Mouse (Mus musculus) cerebellum, adult 8-10 months (tissue): ENCODE measurements around the gene Tmem171.

Experiments used
- DNase-seq: peaks from one replicate; pipeline ENCODE4 v3.0.0; 2022

Gene Tmem171

DNA sequence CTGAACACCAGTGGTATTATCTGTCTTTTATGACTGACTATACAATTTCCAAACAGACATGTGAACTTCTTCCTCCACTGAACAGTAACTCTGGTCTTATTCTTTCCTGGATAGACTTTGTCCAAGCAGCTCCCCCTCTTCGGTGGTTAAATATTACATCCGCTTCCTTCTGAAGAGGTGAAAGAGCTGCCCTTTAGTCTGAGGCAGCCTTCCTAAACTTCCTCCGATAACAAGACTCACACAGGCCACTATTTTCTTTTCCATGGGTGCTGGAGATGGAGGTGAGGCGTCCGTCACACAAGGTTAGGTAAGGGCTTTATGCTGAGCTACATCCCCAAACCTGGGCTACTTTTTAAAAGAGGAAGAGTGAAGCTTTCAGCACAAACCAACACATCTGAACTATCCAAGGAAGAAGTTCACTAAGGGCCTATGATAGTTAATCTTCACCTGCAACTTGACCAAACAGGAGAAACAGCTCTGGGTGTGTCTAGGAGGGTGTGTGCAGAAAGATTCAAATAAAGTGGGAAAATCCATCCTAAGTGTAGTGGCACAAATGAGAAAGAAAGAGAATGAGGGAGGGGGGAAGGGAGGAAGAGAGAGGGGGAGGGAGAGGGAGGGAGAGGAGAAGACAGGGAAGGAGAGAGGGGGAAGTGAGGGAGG is 56.0 kb downstream of the Tmem171 start:
- DNase-seq = no peak

GRCm38 (mm10) chr13:98637145-98637544 is 57.5 kb downstream of the Tmem171 start, which contains the start of gene Tmem174:
TSS of gene Tmem174 (minus strand) at chr13:98637410.
- no peak for DNase-seq

DNA sequence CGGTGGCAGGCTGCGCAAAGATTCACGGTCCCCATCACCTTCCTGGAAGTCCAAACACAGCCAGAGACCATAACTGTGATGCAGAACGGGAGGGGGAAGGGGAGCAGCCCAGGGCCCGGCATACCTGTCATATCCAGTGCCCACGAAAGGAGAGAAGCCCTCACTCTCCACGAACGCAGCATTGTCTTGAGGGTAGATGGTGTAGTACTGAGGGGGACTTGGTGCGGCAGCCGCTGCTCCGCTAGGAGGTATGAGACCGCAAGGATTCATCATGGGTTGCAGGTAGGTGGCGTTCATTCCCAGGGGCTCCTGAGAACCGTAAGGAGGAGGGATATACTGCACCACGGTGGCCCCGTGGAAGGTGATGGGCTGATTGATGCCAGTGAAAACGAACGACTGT is 58.1 kb downstream of the Tmem171 start:
- DNase-seq = no peak
